Mouse (Mus musculus): ENCODE data around the gene Pnpo.

Gene Pnpo

DNA sequence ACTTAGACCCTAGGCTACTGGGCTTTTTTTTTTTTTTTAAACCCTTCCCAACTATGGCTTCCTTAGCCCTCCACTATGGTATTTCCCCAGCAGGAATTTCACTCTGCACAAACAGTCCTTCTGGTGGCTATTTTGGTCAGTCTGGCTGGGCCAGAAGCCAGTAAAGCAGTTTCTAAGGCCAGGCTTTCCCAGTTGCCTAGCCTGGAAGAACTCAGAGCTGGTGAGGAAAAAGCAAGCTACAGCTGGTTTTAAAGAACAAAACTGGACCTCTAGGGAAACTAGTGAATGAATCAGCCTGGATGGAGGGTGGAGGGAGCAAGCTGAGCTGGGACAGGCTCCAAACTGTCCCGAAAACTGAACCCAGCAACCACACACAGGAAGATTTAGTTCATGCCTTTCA lies 26.0 kb upstream of the Pnpo start:
- no peak for DNase-seq (ENCODE audit: low spot score in 2 of 2)

DNA sequence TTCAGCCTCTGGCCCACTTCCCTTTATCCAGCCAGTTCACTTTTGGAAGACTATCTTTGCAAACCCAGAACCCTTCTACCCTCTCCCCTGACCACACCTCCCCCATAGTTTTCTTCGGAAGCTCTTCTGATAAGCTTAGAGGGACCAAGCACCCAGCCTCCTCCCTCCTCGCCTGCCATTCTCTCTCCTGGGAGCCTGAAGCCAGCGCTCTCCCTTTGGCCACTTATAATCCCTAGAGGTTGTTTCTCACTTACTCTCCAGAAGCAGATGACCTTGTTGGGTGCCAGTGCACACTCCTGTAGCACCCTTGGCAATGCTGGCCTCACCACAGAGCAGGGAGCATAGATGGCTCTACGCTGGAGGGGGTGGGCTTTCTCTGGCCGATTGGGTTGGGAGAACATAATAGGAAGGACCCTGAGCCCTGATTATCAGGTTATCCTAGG lies 25.5 kb upstream of the Pnpo start:
- no peak for DNase-seq (ENCODE audit: low spot score in 2 of 2)

GRCm38 (mm10) chr11:96968476-96968875 lies 24.7 kb upstream of the Pnpo start:
- no peak for DNase-seq (ENCODE audit: low spot score in 2 of 2)

DNA sequence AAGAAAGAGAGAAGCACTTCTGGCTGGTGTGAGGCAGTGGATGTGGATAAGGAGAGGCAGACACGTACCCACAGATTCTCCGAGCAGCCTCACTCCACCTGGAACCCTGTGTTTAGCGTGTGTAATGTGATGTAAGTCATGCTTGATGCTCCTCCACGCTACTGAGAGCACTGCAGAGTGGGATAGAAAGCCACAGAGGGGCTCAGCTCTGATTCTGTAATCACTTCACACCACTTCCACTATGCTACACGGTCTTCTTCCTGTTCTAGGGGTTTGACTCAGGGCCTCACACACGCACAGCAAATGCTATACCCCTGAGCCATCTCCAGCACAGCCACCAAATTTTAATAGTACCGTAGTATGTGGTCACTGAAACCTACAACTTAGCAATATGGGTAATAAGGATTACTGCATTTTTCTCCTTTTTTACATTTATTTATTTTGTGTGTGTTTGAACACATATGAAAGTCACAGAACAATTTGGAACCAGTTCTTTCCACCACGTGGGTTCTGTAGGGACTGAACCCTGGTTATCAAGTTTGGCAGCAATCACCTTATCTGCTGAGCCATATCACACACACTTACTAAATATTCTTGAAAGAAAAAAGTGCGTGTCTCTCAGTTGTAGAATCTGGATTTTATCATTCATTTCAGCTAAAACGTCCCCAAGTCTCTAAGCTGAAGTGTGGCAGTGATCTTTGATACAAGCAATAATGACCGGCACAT lies 23.9 kb upstream of the Pnpo start:
- no peak for DNase-seq (ENCODE audit: low spot score in 2 of 2)

DNA sequence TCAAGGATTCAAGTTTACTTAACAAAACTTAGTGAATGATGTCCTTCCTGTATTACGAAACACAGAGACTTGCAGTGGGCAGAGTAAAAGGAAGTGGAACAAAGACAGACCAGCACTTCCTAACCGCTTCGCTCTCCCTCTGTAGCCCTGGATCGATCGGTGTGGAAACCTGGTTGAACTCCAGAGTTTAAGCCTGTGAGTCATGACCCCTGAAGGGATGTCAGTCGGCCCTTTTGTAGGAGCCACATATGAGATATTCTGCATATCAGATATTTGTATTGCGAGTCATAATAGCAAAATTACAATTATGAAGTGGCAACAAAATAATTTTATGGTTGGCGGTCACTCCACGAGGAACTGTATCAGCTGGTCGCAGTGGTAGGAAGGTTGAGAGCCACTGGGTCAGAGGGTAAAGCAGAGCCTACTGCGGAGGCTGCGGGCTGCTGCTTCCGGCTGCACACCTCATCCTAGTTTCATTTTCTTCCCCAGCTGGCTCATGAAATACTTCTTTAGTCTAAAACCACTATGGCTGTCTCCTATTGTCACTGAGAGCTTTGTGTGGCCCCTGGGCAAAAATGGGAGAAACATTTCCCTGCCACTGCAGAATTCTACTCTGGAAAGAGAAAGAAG lies 23.2 kb upstream of the Pnpo start:
- no peak for DNase-seq (ENCODE audit: low spot score in 2 of 2)

DNA sequence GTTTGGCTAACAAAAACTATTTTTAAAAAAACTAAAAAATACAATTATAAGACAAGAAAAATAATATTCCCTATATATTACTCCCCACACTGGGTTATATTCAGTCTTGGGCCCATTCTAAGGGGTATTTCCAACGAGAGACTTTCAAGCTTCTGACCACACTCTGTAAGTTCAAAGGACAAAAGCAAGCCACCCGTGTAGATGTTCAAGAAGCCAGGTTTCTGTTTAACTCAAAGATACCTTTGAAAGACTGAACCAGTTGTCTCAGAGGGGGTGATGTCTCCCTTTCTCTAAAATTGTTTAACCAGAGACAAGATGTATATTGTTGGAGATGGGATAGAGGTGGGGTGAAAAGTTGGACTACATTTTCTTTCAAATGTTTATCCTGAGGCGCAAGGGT lies 22.4 kb upstream of the Pnpo start:
- no peak for DNase-seq (ENCODE audit: low spot score in 2 of 2)

DNA sequence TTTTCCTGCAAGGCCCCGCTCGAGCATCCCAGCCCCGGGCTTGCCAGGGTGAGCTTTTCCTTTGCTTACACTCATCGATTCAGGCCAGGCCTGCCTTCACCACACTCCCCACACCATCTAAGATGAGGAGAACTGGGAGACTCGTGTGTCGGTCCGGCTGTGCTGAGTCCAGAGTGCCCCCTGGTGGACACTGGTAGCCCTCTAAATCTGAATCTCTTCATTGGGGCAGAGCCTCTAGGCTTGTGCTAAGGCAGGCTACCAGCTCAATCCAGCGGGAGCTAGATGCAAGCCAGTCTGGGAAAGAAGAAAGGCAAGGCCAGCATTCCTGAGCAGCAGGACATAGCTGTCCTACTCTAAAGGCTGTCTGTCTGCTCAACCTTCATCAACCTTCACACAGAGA lies 19.8 kb upstream of the Pnpo start:
- peak; percentile 71 to 85 for DNase-seq (ENCODE audit: low spot score in 2 of 2)

- DNase-seq (ENCODE audit: low spot score in 2 of 2): no peak
These were observed 13.4 kb upstream of the Pnpo start for GRCm38 (mm10) chr11:96957061-96957805.

DNA sequence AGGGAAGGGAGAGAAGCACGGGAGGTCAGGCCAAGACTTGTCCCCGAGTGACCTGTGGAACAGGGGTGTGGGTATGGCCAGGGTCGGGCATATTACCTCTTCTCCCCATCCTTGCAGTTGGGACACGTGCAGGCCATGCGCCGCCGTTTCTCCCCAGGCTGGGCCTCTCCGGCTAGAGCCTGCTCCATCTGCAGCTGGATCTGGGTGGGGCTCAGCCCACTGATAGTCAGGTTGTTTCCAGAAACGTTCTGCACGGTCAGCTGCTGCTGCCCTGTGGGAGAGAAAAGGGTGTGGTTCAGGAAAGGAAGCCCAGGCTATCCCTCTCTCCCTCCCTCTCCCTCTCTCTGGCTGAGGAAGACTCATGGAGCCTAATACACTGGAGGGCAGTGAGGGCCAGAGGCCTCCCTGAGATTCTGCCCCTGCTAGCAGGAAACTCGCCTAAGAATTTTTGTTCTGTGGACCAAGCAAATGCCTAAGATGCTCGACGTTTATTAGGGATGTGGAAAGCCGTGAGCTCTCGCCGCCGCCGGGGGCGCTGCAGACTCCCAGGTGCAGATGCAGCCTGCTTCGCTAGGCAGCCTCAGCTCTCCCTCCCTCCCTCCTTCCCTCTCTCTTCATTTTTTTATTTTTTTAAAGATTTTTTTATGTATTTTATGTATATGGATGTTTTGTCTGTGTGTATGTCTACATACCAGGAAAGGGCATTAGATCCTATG lies 12.4 kb upstream of the Pnpo start:
- DNase-seq (ENCODE audit: low spot score in 2 of 2): no peak

DNA sequence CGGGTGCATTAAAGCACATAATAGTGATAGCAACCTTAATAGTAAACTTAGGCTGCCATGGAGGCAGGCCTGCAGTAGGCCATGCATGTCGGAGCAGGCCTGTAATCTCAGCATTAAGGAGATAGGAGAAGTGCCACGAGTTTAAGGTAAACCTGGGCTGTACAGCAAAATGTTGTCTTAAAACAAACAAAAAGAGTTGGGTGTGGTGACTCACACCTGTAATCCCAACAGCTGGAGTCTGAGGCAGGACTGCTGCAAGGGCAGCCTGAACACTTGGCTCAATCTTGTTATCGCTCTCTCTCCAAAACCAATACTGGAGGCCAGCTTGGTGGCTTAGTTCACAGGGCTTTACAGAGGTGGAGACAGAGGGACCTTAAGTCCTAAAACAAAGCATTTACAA lies 11.3 kb upstream of the Pnpo start:
- no peak for DNase-seq (ENCODE audit: low spot score in 2 of 2)

DNA sequence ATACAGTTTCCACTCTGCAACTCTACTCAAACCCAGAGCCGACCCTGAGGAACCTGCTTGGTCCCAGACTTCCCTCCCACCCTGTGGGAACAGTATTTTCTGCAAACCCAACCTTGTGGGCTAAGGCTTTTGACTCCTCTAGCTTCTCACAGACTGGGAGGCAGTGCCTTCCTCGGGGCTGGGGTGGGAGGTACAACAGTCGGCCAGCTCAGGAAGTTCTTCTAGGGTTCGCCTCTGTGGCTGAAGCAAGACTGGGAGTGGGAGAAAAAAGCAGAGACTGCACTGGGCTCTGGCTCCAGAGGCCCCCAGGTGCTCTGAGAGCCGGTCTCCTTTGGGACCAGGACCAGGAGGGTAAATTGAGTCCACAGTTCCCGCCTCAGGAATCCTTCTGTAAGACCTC lies 9.1 kb upstream of the Pnpo start:
- DNase-seq (ENCODE audit: low spot score in 2 of 2): no peak

- no peak for DNase-seq (ENCODE audit: low spot score in 2 of 2)
These were observed 8.6 kb upstream of the Pnpo start for GRCm38 (mm10) chr11:96952426-96952825.

GRCm38 (mm10) chr11:96950767-96951166 lies 7.0 kb upstream of the Pnpo start:
- no peak for DNase-seq (ENCODE audit: low spot score in 2 of 2)

DNA sequence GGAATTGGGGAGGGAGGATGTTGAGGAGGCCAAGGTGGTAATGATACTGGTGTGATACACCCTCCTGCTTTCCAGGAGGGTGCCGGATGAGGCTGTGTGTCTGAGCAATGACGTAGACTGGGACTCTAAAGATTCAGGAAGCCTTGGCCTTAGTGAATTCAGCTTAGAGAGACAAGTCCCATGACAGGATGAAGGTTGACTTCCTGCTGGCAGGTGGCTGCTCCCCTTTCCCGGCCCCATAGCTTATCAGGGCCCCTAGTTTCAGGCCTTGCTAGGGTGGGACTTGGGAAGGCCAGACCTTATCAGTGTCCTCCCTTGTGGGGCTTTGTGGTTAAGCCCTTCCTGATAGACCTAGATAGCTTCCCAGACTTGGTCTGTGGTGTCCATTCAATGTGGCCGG lies 4.1 kb upstream of the Pnpo start:
- no peak for DNase-seq (ENCODE audit: low spot score in 2 of 2)

DNA sequence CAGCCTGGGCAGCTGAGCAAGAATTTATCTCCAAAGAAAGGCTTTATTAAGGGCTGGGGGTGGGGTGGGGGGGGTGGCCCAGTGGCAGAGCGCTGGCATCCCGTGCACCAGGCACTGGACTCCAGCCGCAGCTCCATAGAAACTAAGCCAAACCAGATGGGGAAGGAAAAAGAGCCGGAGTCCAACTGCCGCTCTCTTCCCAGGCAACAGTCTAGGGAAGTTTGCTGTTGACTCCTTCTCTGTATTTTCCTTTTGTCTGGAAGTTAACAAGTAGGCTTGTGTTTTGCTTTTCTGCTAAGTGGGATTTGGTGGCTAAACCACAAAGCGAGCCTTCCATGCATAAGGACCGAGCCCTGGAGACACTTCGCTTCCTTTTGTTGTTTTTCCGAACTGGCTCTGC lies 2.7 kb upstream of the Pnpo start:
- no peak for DNase-seq (ENCODE audit: low spot score in 2 of 2)

DNA sequence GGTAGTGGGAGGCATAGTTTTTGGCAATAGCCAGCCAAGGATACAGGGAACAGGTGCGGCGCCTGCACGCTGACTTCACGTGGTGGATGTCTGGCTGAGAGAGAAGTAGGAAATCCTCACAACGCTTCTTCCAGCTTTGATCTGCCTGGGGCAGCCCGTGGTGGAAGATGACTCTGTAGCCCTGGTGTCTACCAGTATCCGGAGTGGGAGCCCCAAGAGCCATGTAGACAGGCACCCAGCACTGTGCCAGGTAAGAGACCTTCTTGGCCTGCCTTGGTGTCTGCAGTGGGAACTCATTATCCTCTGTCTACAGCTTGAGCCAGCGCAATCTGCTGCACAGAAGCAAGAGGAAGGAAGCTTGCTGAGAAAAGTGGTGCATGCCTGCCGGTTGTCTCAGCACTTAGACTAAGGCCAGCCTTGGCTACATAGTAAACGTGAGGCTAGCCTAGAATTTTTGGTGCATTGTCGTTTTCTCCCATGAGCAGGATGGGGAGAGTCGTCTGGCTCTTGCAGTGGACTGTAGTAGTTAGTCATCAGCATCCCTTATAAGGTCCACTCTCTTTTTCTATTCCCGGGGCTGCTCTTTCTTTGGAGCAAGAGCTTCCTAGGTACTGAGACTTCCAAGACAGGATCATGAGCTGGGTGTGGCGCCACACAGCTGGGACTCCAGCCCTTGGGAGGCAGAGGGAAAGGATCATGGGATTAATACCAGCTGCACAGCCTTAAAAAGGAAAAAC lies 1.2 kb upstream of the Pnpo start:
- DNase-seq (ENCODE audit: low spot score in 2 of 2): no peak

- DNase-seq (ENCODE audit: low spot score in 2 of 2): no peak
These were observed 1.7 kb downstream of the Pnpo start for GRCm38 (mm10) chr11:96941989-96942590.

GRCm38 (mm10) chr11:96940578-96941465 lies 3.0 kb downstream of the Pnpo start:
- no peak for DNase-seq (ENCODE audit: low spot score in 2 of 2)

GRCm38 (mm10) chr11:96938426-96938800 lies 5.4 kb downstream of the Pnpo start:
- no peak for DNase-seq (ENCODE audit: low spot score in 2 of 2)

All from frontal cortex, postnatal 14 days (tissue).